Mouse (Mus musculus): ENCODE measurements around the gene Ifih1. TPM values are rescaled to one million over a fixed set of nuclear protein-coding genes. Genes with fewer than 3 reads are reported as not detected.

Ifih1 gene
- polyA plus RNA-seq, 1 experiment from 2014 or later = 3.2 TPM

- ATAC-seq = no peak
- DNase-seq (ENCODE audit: low read depth, low spot score) = no peak
- in situ Hi-C loops (cut with MboI; ENCODE audit: low pct_unique_long_range_greater_than_20kb) = no loop called here
- ChIA-PET POLR2A (no interaction called here), CTCF (interaction anchor here (1.8 kb wide), 1 partner anchor 16 kb away, joined by 7 read pairs; the partner anchor contains the start of gene Ifih1)
- no peaks in the 10 kb centered on the region for H3K27me3 ChIP-seq
- TF ChIP-seq CTCF (IDR thresholded peaks at IDR 0.05) = no peak
Observed at GRCm38 (mm10) chr2:62662560-62662959, 16.5 kb upstream of the Ifih1 start.

- ChIA-PET CTCF (interaction anchor here (0.9 to 1.5 kb wide), 4 partner anchors 9 to 35 kb away, joined by 3 to 5 read pairs (median 4); no protein-coding TSS in a partner anchor), POLR2A (no interaction called here)
- DNase-seq (ENCODE audit: low read depth, low spot score) = no peak
- TF ChIP-seq CTCF (IDR thresholded peaks at IDR 0.05) = peak; percentile 40
- H3K27me3 ChIP-seq = no peaks in the 10 kb centered on the region
- in situ Hi-C loops (cut with MboI; ENCODE audit: low pct_unique_long_range_greater_than_20kb) = no loop called here
- ATAC-seq = no peak
Observed at GRCm38 (mm10) chr2:62660565-62660964, 14.5 kb upstream of the Ifih1 start.

GRCm38 (mm10) chr2:62656072-62656471 is 10.0 kb upstream of the Ifih1 start:
- no peaks in the 10 kb centered on the region for H3K27me3 ChIP-seq
- DNase-seq (ENCODE audit: low read depth, low spot score) = no peak
- no peak for TF ChIP-seq CTCF (IDR thresholded peaks at IDR 0.05)
- ATAC-seq = no peak
- ChIA-PET CTCF (no interaction called here), POLR2A (no interaction called here)
- in situ Hi-C loops (cut with MboI; ENCODE audit: low pct_unique_long_range_greater_than_20kb) = no loop called here

- in situ Hi-C loops (cut with MboI; ENCODE audit: low pct_unique_long_range_greater_than_20kb) = no loop called here
- TF ChIP-seq CTCF (IDR thresholded peaks at IDR 0.05) = peak; percentile 71
- no peaks in the 10 kb centered on the region for H3K27me3 ChIP-seq
- POLR2A ChIA-PET = no interaction called here
- CTCF ChIA-PET = interaction anchor here (1.0 to 2.4 kb wide), 3 partner anchors 10 to 57 kb away, joined by 3 to 10 read pairs (median 5); partner anchors contain the start of gene Gca
- DNase-seq (ENCODE audit: low read depth, low spot score) (no peak), ATAC-seq (peak; percentile 95)
Observed at GRCm38 (mm10) chr2:62654519-62655338, 8.7 kb upstream of the Ifih1 start.

GRCm38 (mm10) chr2:62652466-62652865 is 6.4 kb upstream of the Ifih1 start:
- in situ Hi-C loops (cut with MboI; ENCODE audit: low pct_unique_long_range_greater_than_20kb) = no loop called here

GRCm38 (mm10) chr2:62651890-62652289 is 5.8 kb upstream of the Ifih1 start:
- no peaks in the 10 kb centered on the region for H3K27me3 ChIP-seq
- ChIA-PET POLR2A (no interaction called here), CTCF (interaction anchor here (0.7 to 1.7 kb wide), 2 partner anchors 9 to 22 kb away, joined by 3 read pairs; no protein-coding TSS in a partner anchor)
- in situ Hi-C loops (cut with MboI; ENCODE audit: low pct_unique_long_range_greater_than_20kb) = no loop called here
- TF ChIP-seq CTCF (IDR thresholded peaks at IDR 0.05) = no peak
- DNase-seq (ENCODE audit: low read depth, low spot score) (no peak), ATAC-seq (no peak)

More at GRCm38 (mm10) chr2:62652466-62652865, 6.4 kb upstream of the Ifih1 start:
- DNase-seq (ENCODE audit: low read depth, low spot score) (no peak), ATAC-seq (no peak)
- TF ChIP-seq CTCF (IDR thresholded peaks at IDR 0.05) = no peak
- ChIA-PET POLR2A (no interaction called here), CTCF (interaction anchor here (0.7 to 1.7 kb wide), 2 partner anchors 10 to 22 kb away, joined by 3 read pairs; no protein-coding TSS in a partner anchor)
- no peaks in the 10 kb centered on the region for H3K27me3 ChIP-seq

GRCm38 (mm10) chr2:62646671-62647289 is 725 bp upstream of the Ifih1 start:
- in situ Hi-C loops (cut with MboI; ENCODE audit: low pct_unique_long_range_greater_than_20kb) = loop anchor here (25.0 kb wide), 1 partner anchor 1009 kb away; no protein-coding TSS in a partner anchor
- no peaks in the 10 kb centered on the region for H3K27me3 ChIP-seq
- ChIA-PET POLR2A (no interaction called here), CTCF (interaction anchor here (0.8 to 1.7 kb wide), 2 partner anchors 16 to 18 kb away, joined by 3 to 7 read pairs; no protein-coding TSS in a partner anchor)
- DNase-seq (ENCODE audit: low read depth, low spot score) (no peak), ATAC-seq (no peak)
- no peak for TF ChIP-seq CTCF (IDR thresholded peaks at IDR 0.05)

GRCm38 (mm10) chr2:62645475-62645874 is 580 bp downstream of the Ifih1 start:
- TF ChIP-seq CTCF (IDR thresholded peaks at IDR 0.05) = no peak
- in situ Hi-C loops (cut with MboI; ENCODE audit: low pct_unique_long_range_greater_than_20kb) = loop anchor here (25.0 kb wide), 1 partner anchor 1008 kb away; no protein-coding TSS in a partner anchor
- ChIA-PET CTCF (interaction anchor here (1.5 to 4.0 kb wide), 2 partner anchors 15 to 17 kb away, joined by 6 to 27 read pairs; no protein-coding TSS in a partner anchor), POLR2A (no interaction called here)
- H3K27me3 ChIP-seq = no peaks in the 10 kb centered on the region
- DNase-seq (ENCODE audit: low read depth, low spot score) (no peak), ATAC-seq (peak; percentile 36)

GRCm38 (mm10) chr2:62644891-62645290 is 1.2 kb downstream of the Ifih1 start:
- TF ChIP-seq CTCF (IDR thresholded peaks at IDR 0.05) = no peak
- in situ Hi-C loops (cut with MboI; ENCODE audit: low pct_unique_long_range_greater_than_20kb) = loop anchor here (25.0 kb wide), 1 partner anchor 1008 kb away; no protein-coding TSS in a partner anchor
- no peaks in the 10 kb centered on the region for H3K27me3 ChIP-seq
- CTCF ChIA-PET = interaction anchor here (1.2 to 4.0 kb wide), 3 partner anchors 14 to 239 kb away, joined by 3 to 27 read pairs (median 6); no protein-coding TSS in a partner anchor
- ATAC-seq = no peak
- POLR2A ChIA-PET = no interaction called here
- no peak for DNase-seq (ENCODE audit: low read depth, low spot score)

- peak; percentile 59 for TF ChIP-seq CTCF (IDR thresholded peaks at IDR 0.05)
- H3K27me3 ChIP-seq = no peaks in the 10 kb centered on the region
- in situ Hi-C loops (cut with MboI; ENCODE audit: low pct_unique_long_range_greater_than_20kb) = loop anchor here (25.0 kb wide), 1 partner anchor 1006 kb away; no protein-coding TSS in a partner anchor
- ATAC-seq = no peak
- no peak for DNase-seq (ENCODE audit: low read depth, low spot score)
- ChIA-PET CTCF (interaction anchor here (0.8 to 4.0 kb wide), 7 partner anchors 9 to 238 kb away, joined by 3 to 27 read pairs (median 3); no protein-coding TSS in a partner anchor), POLR2A (no interaction called here)
Observed at GRCm38 (mm10) chr2:62643405-62644305, 2.4 kb downstream of the Ifih1 start.

Data from Patski (cell line).